Mouse (Mus musculus): ENCODE results near the gene Gm17657.

DNA sequence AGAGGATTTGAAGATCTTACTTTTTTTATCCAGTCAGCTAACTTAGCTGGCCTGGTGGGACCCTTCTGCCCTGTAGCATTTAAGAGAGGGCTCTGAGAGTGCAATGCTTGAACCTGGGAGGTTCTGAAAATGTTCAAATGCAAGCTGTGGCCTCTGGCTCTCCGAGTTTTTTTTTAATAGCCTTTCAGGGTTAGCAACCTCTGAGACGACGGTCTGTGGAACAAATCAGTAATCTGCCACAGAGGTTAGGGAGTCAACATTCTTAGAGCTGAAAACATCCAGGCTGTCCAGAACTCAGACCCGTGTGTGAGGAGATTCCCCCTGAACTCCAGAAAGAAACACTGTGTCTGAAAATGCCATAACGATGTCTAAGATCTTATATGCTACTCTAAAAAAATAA, 9.0 kb upstream of the Gm17657 start:
- TF ChIP-seq POLR2A (IDR thresholded peaks at IDR 0.05; ENCODE audit: borderline replicate concordance, low read depth, low read length) (no peak), CTCF (IDR thresholded peaks at IDR 0.05; ENCODE audit: low read depth, low read length) (no peak)

Data from bone marrow macrophage, adult 2 months (primary cell).